Mouse (Mus musculus) spleen, postnatal 14 days (tissue): ENCODE results near the gene Bcl6b.

ENCODE experiments used
- DNase-seq, 2 experiments: peaks; one replicate each; pipeline ENCODE4 v3.0.0; 2021 to 2022; ENCODE audit warnings: low spot score in 2 of 2

The Bcl6b gene

DNA sequence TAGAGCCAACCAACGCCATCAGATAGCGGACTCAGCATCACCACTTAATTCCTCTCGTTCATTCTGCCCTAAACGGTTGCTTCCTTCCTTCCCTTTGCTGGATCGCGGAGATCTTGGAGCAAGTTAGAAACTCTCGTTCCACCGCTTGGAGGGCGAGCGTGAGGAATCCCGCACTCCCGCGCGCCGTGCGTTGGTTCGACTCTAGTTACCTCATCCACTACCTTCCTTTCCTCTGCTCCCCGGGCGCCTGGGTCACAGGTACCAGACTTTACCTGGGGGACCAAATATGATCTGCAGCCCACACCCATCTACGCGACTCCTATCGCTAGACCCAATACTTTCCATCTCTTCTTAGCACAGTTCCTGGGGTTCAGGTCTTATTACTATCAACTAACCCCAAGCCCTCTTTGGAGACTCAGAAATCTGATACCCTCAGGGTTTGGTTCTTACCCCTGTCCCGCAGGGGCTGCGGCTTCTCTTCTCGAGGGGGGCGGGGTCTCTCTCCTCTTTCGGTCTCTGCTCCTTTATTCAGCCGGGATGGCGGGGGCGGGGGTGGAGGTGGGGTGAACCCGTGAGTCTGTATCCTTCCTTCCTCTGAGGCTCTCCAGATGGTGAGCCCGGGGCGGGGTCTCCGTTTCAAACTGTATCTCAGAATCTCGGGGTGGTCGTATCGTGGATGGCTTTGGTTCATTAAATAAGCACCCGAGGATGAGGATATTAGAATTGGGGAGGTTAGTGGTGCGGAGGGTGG, at the start of gene Bcl6b:
TSS of gene Bcl6b (minus strand) at position 539 of the 751 bp plus-strand sequence.
- no peak for DNase-seq

- no peak for DNase-seq
Measured at GRCm38 (mm10) chr11:70278961-70279360, 49.4 kb upstream of the Bcl6b start.

DNA sequence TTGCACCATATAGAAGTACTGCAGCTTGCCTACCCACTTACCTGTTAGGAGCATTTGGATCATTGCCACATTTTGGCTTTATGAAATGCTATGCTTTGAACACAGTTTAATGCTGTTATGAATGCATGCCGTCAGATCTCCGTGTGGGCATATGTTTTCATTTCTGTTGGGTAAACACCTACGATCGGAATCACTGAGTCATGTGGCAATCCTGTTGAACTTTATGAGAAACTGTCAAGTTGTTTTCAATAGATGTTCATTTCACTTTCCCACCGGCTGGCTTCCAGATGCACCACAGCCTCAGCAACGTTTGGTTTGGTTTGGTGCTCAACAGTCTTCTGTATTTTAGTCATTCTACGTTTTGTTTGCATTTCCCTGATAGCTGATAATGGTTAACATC, 42.0 kb upstream of the Bcl6b start:
- DNase-seq: no peak

DNA sequence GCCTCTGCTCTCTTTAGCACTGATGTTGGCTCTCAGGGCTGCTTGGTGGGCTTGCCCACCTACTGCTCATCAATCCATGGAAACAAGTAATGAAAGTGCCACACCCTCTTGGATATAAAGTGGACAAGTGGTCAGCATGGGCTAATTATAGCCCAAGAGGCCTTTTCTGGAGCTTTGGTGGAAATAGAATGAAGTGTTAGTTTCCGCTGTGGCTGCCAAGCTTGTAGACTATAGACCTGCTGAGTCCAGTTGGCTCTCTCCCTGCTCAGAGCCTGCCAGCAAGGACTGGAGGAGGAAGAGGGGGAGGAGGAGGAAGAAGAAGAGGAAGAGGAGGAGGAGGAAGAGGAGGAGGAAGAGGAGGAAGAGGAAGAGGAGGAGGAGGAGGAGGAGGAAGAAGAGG, 36.8 kb upstream of the Bcl6b start:
- DNase-seq: no peak

DNA sequence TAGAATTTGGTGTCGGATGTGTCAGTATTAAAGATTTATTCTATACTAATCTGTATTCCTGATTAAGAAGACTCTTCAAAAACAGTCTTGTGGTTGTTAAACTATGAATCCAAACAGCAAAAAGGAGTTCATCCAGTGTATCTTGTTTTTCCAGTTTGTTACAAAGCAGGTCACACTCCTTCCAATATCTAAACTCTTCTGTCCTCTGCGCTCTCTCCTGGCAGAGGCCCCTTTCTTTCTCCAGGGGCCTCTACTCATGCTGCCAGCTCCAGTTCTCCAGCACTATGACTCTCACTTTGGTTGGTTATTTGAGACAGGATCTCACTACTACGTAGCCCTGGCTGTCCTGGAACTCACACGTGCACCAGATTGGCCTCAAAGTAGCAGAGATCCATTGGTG, 36.2 kb upstream of the Bcl6b start:
- no peak for DNase-seq

DNA sequence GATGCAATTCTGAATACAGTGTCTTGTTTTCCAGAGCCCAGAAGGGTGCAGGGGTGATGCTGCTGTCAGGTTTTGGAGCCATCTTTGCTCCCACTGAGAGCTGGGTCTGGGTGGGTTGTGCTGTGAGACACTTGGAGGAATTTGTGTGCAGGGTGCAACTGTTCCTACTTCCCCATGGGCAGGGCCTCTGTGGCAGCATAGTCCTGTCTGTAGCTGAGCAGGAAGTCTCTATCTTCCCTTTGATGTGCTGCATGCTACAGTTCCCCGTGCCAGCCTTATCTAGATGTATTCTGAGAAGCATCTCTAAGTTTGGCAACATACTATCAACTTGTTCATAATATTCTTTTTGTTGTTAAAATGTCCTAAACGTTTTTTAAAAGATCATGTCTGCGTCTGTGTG, 35.7 kb upstream of the Bcl6b start:
- DNase-seq: no peak

GRCm38 (mm10) chr11:70259035-70259434, 29.4 kb upstream of the Bcl6b start:
- no peak for DNase-seq

DNA sequence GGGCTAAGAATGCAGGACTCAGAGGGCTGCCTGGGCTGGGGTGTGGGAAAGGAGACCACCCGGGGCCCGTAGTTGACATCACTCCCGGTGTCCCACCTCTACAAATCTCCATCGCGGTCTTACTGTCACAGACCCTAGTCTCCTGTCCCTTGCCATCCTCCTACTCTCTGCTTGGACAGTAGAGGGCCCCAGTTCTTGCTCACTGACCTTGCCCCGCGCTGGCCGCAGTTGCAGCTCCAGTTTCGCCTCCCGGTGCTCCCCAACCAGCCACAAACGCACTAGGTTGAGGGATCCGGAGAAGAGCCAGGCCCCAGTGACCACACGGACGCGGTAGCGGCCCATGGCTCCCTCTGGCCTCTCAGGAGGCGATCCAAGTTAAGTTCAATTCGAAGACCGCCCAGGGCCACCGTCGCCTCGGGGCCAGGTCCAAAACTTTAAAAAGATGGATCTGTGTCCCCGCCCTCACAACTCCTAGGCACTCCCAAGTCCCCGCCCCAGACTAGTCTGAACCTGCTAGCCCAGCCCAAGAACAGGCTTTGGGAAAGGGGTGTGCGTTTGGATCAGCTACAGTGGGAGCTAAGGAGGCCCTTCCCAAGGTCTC, 25.4 kb upstream of the Bcl6b start, which contains the start of gene Alox12:
TSS of gene Alox12 (minus strand) at position 423 of the 601 bp plus-strand sequence.
- no peak for DNase-seq

GRCm38 (mm10) chr11:70254337-70254736, 24.7 kb upstream of the Bcl6b start:
- no peak for DNase-seq

DNA sequence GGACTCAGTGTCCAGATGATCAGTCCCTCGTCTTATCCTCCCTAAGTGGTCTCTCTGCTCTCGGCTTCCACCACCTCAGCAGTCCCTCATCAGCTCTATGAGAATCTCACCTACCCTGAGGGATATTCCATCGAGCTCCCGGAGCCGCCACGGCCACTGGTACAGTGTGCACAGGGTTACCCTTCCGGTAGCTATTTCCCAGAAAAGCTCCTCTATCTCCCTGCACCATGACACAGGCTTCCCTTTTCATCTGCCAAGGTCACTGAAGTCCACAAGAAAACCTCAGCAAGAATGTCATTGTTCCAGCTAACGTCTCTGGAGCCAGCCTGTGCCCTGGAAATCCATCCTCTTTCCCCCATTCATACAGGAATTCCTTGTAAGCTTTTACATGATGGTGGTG, 22.3 kb upstream of the Bcl6b start:
- DNase-seq: no peak

DNA sequence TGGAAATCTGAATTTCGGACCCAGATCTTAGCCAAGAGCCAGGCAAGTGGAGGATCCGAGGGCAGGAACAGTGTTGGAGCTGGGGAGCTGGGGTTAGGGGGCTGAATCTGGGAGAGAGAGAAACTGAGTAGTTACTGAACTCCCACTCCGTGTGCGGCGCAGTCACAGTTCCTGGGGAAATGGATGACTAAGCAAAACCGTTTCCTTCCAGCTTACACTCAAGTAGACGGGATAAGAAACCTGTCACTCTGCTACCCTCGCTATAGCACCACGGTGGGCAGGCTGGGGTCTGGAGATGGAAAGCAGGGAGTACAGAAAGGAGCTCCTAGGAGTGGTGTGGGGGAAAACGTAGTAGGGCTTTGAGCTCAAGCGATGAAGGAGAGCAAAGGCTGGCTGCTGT, 20.6 kb upstream of the Bcl6b start:
- DNase-seq: no peak

DNA sequence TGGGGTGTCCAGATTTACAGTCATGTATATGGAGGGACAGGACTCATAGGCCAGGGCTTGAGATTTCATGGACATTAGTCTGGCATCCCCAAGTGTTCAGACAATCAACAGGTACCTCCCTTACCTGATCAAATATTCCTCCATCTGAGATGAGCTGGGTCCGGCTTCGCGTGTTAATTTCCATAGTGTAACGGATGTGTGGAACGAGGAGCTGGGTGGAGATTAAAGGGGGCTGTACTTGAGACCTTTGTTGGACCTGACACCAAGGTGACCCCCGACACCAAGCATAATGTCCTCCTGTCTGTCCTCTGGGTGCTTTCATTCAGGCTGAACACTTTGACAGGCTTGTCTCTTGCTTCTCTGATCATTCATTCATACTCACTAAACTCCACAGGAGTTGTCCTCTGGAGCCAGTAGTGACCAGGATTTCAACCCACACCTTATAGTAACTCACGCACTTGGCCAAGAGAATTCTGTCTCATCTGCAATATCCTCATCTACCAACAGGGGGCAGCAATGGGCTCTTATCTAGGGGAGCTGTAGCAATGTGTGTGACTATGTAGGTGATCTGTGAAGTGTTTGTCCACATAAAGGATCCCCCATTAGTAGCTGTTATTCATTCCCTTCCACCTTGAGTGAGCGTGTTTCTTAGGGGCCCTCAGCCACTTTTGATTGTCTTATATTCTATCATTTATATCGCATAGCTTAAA, 17.7 kb upstream of the Bcl6b start:
- peak in 1 of 2 experiments; percentile 69 for DNase-seq

DNA sequence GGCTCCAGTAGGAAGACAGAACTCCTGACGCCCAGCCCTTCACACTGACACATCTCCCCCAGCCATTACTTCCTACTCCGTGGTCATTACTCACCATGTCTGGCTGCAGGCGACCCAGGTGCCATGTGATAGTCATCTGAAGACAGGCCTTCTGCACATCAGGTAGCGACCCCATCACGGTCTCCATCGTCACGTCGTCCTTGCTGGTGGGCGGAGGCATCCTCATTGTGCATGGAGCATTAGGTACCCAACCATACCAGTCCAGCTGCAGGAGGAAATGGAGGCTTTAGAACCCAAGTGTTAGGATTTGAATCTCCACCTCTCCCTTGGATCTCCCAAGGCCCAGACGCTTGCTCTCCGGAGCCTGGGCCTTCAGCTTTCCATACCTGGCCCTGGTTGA, 13.0 kb upstream of the Bcl6b start:
- no peak for DNase-seq

- peak; percentile 57 to 66 for DNase-seq
Measured at GRCm38 (mm10) chr11:70239541-70240279, 10.1 kb upstream of the Bcl6b start, which contains the start of the genes Gm21988 and Rnasek. Gm21988 (minus strand) TSS chr11:70239830. Rnasek (minus strand) TSS chr11:70239842.

- DNase-seq: no peak
Measured at GRCm38 (mm10) chr11:70238591-70239440, 9.2 kb upstream of the Bcl6b start.

- peak; percentile 96 to 98 for DNase-seq
Measured at GRCm38 (mm10) chr11:70237457-70238167, 8.0 kb upstream of the Bcl6b start, which contains the start of gene 0610010K14Rik. 0610010K14Rik (minus strand) TSS chr11:70237914.

DNA sequence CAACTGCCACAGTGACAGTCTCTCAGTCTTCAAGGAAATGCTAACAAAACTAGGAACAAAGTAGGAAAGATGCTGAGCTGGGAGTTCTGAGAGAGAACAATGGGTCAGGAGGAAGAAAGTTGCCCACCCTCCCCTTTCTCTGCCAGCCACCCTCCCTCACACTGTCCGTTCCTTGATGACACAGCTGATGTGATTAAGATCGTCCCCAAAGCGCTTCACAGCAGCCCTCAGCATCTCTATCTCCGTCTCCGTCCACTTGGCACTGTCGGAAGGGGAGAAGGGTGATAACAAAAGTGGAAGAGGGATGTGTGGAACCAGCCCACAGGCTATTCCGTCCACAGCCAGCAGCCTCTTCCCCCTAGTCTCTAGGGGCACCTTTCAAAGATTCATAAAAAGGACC, 7.1 kb upstream of the Bcl6b start:
- no peak for DNase-seq

GRCm38 (mm10) chr11:70235254-70235900, 5.8 kb upstream of the Bcl6b start:
- DNase-seq: no peak

GRCm38 (mm10) chr11:70234497-70234896, 4.9 kb upstream of the Bcl6b start:
- DNase-seq: no peak

DNA sequence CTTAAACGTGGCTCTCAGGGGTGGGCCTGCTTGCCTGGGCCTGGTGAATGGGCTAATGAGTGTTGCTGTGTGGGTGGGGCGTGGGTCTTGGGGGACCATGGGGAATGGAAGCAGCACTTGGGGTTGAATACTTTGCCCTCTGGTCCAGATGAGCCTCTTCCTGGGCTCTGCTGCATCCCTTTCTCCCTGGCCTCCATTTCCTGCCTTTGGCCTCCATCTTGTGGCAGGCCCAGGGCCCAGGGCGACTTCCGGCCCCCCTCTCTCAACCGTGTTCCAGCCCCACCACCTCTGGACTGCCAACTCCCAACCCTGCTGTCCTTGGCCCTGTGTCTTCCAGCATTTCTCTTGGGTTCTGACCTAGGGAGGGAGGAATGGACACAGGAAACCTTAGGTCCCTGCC, 4.4 kb upstream of the Bcl6b start:
- DNase-seq: no peak
